ENCODE assay signal across 9 mouse cellular contexts in the genomic region with DNA sequence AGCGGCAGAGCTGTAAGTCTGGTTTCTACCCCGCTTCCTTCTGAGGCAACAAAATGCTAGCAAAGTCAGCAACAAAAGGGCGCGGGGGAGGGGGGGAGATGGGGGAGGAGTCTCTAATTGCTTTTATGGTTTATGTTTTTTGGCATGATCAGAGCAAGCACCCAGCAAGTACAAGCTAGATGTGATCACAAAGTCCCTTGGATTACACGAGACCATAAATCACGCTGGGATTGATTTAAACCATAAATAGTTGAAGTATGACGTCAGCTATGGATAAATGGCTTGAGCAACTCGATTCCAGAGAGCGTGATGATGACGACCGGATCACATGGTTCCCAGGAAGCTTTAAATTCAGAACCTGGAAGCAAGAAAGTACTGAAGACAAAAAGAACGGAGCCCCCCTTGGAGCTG. TPM values are rescaled to one million over a fixed set of nuclear protein-coding genes. Genes with fewer than 3 reads are reported as not detected.
DNase-seq lines count a peak whose midpoint lies in the region; ATAC-seq and TF ChIP-seq lines count a peak whose summit lies in the region.
"Had no signal": no experiment of that assay in that cellular context is flagged by ENCODE, and none has a peak within 500 bp of the region (broad histone marks: within the 10 kb centered on the region; RNA-seq: fewer than 3 reads in every experiment).

No protein-coding gene starts in this region.

- H3K9me3 ChIP-seq in CH12.LX (replicated peaks; ENCODE audit: low read length), result no peaks in the 10 kb centered on the region
- H3K9me3 ChIP-seq in forebrain, postnatal 0 days (ENCODE audit: low read length), result no peaks in the 10 kb centered on the region

- TF ChIP-seq EP300 in CH12.LX (IDR thresholded peaks at IDR 0.05; ENCODE audit: low read length), result no peak

- peaks cover 6% of the 10 kb centered on the region for H3K27me3 ChIP-seq in CH12.LX (replicated peaks)
- H3K27me3 ChIP-seq in forebrain, postnatal 0 days (ENCODE audit: insufficient read depth, low read length), result no peaks in the 10 kb centered on the region

- no peaks in the 10 kb centered on the region for H3K36me3 ChIP-seq in CH12.LX (replicated peaks in 1 of 2; ENCODE audit: control insufficient read depth in 1 of 2, insufficient read depth in 1 of 2, low read length in 1 of 2)
- no peaks in the 10 kb centered on the region for H3K36me3 ChIP-seq in forebrain, postnatal 0 days (ENCODE audit: insufficient read depth)

- H3K9ac ChIP-seq in CH12.LX (ENCODE audit: insufficient read depth, low read depth), result no peak overlapping the region
- H3K9ac ChIP-seq in forebrain, postnatal 0 days, result peak overlapping the region; percentile 31; the same call in 1 of the 2 replicates

- peak; percentile 56 for ATAC-seq in forebrain, postnatal 0 days
- ATAC-seq: activated CD4-positive, CD25-positive, alpha-beta regulatory T cell, adult 4 months had no signal

- in situ Hi-C loops in CH12.LX (cut with MboI; ENCODE audit: low pct_ligation_motif_present, low pct_unique_long_range_greater_than_20kb, low sequenced_read_pairs), result no loop called here

- no peaks in the 10 kb centered on the region for H3K79me2 ChIP-seq in CH12.LX (replicated peaks; ENCODE audit: control insufficient read depth, extremely low read depth, insufficient read depth, poor library complexity, severe bottlenecking)

- peaks cover 10 to 35% of the 10 kb centered on the region in 2 experiments for H3K4me1 ChIP-seq in CH12.LX (ENCODE audit: control insufficient read depth in 1 of 2, insufficient read depth in 2 of 2)
- H3K4me1 ChIP-seq in forebrain, postnatal 0 days (ENCODE audit: insufficient read depth), result 0 out of 2 replicates have a peak, but pooled peaks cover 7% of the 10 kb centered on the region

- WGBS in forebrain, postnatal 0 days, result 27% methylated on average over 12 of the region's 12 CpGs

- DNase-seq in CH12.LX (ENCODE audit: extremely low read depth), result no peak
- peak; percentile 44 for DNase-seq in Muller cell, postnatal 12 days (ENCODE audit: inconsistent ontology term)
- peak; percentile 60 for DNase-seq in forebrain, postnatal 0 days
- peak; percentile 51 for DNase-seq in mesoderm, embryonic 11.5 days (ENCODE audit: low read depth, low spot score)
- no peak for DNase-seq in right cerebral cortex, postnatal 10 days (ENCODE audit: low spot score in 2 of 2)
- no peak for DNase-seq in thymus, postnatal 0 days (ENCODE audit: low spot score)
- no peak for DNase-seq in thymus, postnatal 10 days (ENCODE audit: low spot score in 2 of 2)

- TF ChIP-seq RAD21 in CH12.LX (IDR thresholded peaks at IDR 0.05; ENCODE audit: low read depth, low read length), result no peak

- TF ChIP-seq CTCF in CH12.LX (conservative IDR thresholded peaks at IDR 0.05 in 1 of 2, IDR thresholded peaks at IDR 0.05 in 1 of 2; ENCODE audit: low read depth in 2 of 2, low read length in 2 of 2), result no peak
- no peak for TF ChIP-seq CTCF in forebrain, postnatal 0 days (IDR thresholded peaks at IDR 0.05; ENCODE audit: low read depth)

- H3K4me2 ChIP-seq in CH12.LX (ENCODE audit: insufficient read depth, low read depth, poor library complexity, severe bottlenecking), result peak overlapping the region; percentile 42
- H3K4me2 ChIP-seq in forebrain, postnatal 0 days (ENCODE audit: low read depth), result peak overlapping the region; percentile 40

- H3K4me3 ChIP-seq in CH12.LX (replicated peaks in 1 of 3; ENCODE audit: low read depth in 2 of 3, low read length in 2 of 3, poor library complexity in 1 of 3), result peak overlapping the region in 1 of 3 experiments; percentile 34
- H3K4me3 ChIP-seq in forebrain, postnatal 0 days (ENCODE audit: low read depth, low read length), result peak overlapping the region; percentile 28
- H3K4me3 ChIP-seq: erythroblast, embryonic 14.5 days had no signal

- no peak for TF ChIP-seq POLR2A in CH12.LX (IDR thresholded peaks at IDR 0.05; ENCODE audit: low read depth, low read length)

- dilution Hi-C loops in CH12.LX (cut with MboI; ENCODE audit: extremely low pct_ligation_motif_present, extremely low pct_unique_long_range_greater_than_20kb, low sequenced_read_pairs), result no loop called here

- no peak overlapping the region for H3K27ac ChIP-seq in CH12.LX (ENCODE audit: insufficient read depth, low read depth)
- H3K27ac ChIP-seq in forebrain, postnatal 0 days (ENCODE audit: low read depth, low read length), result no peak overlapping the region

TF ChIP-seq in CH12.LX, 34 proteins besides CTCF, POLR2A, EP300 and RAD21:
- TF ChIP-seq USF1 (IDR thresholded peaks at IDR 0.05; ENCODE audit: low read depth, low read length), result no peak
- TF ChIP-seq KAT2A (IDR thresholded peaks at IDR 0.05; ENCODE audit: insufficient replicate concordance, low read length), result no peak

RNA-seq across cellular contexts. Expression of a gene that starts 22.9 kb away (rescaled TPM):
- total RNA-seq in CH12.LX (2012; rRNA removed) (0.08 TPM in 1 of 2 replicates, not detected in the other), CH12.LX (2014; rRNA removed) (not detected in 2 replicates)
- 0.16 TPM in 1 of 2 replicates, not detected in the other for polyA plus RNA-seq in CH12.LX (2012; ENCODE audit: insufficient read length, low read depth)
- total RNA-seq in forebrain, postnatal 0 days (2014; rRNA removed), result 41.1 and 52.5 TPM in 2 replicates
- 7.6 and 10.5 TPM in 2 replicates for polyA plus RNA-seq in forebrain, postnatal 0 days (2015; fragmentation: Nextera tagmentation; extraction: Ambion mirVana)
- 0.66 and 0.96 TPM in 2 replicates for polyA plus RNA-seq in thymus, postnatal 0 days (2015; fragmentation: Nextera tagmentation; extraction: Ambion mirVana)
- polyA plus RNA-seq: activated CD4-positive, CD25-positive, alpha-beta regulatory T cell, adult 4 months; erythroblast, embryonic 14.5 days had no signal

Comparison
In these comparisons a context has a peak if more than half of its experiments do, and no peak if none do; other contexts are left out.
1. DNase-seq: peak in Muller cell, postnatal 12 days (single experiment), forebrain, postnatal 0 days (single experiment) and mesoderm, embryonic 11.5 days (single experiment); none in CH12.LX (single experiment), right cerebral cortex, postnatal 10 days (0 of 2), thymus, postnatal 0 days (single experiment) and thymus, postnatal 10 days (0 of 2).